Mouse (Mus musculus) MEL-GATA-1-ER (cell line): ENCODE data around the gene Rtn4rl1.

ENCODE experiments used
- DNase-seq: peaks from one replicate; pipeline ENCODE4 v3.0.0-alpha.2; 2012; ENCODE audit warnings: low read depth; ENCODE audit errors: extremely low read depth

Rtn4rl1 gene

DNA sequence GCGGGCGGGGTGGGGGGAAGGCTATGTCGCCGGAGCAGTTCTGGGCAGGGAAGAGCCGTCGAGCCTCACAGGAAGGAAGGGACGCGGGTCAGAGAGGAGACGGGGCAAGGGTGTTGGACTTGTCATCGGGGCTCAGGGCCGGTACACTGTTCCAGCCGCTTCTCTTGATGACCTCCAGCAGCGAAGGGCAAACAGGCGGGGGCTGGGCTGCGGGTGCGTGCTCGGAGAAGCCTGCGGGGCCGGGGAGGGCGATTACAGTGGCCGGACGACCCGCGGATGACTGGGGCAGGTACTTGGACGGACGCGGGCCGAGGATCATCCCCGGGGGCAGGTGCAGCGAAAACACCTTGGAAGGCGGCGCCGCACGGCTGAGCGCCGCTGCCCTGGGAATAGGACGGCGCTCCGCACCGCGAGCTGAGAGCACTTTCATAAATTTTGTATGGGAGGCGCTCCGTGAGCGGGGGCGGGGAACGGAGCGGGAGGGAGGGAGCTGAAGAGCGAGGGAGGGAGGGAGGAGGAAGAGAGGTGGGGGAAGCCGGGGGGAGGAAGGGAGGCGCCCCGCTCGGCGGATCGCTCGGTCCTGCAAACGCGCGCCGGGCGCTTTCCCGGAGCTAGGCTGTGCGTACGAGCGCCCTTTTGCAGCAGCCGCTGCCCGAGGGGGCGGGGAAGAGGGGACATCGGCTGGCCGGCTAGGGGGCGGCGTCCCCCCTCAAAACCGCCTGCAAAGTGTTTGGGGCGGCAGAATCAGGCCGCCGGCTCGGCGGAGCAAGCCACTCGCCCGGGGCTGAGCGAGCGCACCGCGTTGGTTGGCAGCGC, at the start of gene Rtn4rl1:
Gene Rtn4rl1 (plus strand): TSS at position 528 of the 816 bp plus-strand sequence.
- no peak for DNase-seq

GRCm38 (mm10) chr11:75145841-75146240, 47.7 kb upstream of the Rtn4rl1 start:
- no peak for DNase-seq

- no peak for DNase-seq
Measured at GRCm38 (mm10) chr11:75147106-75147845, 46.3 kb upstream of the Rtn4rl1 start.

DNA sequence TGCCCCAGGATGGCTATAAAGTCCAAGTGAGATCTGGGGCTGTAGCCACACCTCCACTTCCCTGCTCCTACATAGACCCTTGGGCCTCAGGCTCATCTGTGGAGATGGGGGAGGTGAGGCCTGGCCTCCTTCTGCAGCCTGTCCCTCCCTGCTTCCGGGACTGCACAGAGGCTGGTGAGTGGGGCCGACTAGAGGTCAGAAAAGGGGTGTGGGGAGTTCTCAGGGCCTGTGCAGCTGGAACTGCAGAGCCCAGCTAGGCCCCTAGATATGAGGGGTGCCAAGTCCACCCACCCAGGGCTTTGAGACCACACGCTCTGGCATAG, 45.8 kb upstream of the Rtn4rl1 start:
- no peak for DNase-seq

DNA sequence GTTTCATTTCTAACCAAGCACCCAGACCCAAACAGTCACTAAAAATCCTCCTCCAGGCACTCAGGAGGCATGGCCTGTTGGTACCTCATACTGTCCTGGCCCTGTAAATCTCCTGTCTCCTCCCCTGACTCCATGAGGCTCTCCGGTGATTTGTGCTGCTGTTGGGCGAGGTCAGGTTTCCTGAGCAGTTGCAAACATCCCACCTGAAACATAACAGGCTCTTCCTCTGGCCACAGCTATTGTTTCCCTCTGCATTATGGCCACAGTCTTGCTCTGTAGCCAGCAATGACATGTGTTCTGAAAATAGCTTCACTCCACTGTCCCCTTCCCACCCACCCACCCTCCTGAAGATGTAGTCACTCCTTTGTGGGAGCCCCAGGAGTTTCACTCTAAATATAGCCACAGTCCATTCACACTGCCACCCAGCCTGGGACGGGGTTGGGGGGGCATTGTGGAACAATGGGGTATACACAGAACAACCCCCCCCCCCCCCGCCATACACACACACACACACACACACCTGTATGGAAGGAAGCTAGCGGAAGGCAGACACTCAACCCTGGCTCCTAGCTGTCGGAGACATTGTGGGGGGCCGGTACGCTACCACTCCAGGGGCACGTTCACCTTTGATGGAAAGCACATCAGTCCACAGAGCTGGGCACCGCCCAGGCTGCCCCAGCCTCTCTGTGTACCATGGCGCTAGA, 45.1 kb upstream of the Rtn4rl1 start:
- no peak for DNase-seq

DNA sequence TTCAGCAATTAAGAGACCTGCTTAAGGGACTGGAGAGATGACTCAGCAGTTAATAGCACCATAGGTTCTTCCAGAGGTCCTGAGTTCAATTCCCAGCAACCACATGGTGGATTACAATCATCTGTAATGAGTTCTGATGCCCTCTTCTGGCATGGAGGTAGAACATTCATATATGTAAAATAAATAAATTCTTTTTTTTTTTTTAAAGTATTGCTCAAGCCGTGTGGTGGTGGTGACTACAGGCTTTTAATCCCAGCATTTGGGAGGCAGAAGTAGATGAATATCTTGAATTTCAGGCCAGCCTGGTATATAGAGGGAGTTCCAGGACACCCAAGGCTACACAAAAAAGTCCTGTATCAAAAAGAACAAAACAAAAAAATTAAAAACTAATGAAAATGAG, 43.2 kb upstream of the Rtn4rl1 start:
- no peak for DNase-seq

DNA sequence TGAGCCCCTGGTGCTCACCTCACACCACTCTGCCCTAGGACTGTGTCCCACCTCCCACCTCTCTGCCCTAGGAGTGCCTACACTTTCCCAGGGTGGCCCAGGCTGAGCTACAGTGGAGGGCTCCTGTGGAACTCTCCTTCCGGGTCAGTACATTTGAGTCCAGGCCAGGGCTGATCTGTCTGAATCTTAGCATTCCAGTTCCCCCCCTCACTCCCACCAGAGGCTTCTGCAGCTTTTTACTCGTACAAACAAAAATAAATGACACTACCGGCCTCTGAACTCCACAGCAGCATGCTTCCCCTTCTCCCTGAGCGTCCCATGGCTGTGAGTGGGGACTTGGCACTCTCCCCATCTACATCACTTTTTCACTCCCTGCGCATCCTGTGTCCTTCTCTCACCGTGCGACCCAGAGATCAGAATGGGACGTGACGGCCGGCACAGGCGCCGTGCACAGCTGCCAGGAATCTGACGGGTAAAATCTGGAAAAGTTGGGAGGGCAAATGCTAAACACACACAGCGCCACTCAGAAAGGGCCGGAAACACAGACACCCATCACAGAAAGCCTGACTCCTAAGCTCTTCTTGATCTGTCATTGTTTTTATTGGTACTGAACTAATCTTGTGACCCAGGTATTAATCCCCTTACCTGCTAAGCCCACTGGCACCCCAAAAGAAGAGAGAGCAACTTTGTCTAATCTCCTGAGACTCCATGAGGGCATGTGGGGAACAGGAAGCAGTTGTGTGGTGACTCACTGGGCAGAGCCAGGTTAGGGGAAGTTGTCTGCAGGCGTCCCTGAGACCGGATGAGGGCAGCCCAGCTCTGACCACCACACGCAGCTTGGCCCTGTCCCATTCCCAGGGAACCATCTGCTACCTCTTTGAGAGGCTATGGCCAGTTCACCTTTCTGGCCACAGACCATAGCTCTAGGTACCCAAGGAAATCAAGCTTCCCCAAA, 40.7 kb upstream of the Rtn4rl1 start:
- no peak for DNase-seq

GRCm38 (mm10) chr11:75154053-75154585, 39.5 kb upstream of the Rtn4rl1 start:
- no peak for DNase-seq

DNA sequence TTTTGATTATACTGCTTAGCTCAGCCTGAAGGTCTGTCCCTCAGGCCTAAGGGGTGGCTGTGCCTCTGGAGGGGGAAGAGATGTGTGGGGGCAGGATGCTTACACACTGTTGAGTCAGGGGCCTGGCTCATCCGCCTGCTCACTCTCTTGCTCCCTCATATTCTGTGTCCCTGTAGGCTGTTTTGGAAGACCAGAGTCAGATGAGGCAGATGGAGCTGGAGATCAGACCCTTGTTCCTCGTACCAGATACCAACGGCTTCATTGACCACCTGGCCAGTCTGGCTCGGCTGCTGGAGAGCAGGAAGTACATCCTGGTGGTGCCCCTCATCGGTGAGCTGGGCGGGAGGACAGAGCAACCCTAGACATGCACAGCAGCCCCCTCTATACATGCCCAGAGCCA, 37.6 kb upstream of the Rtn4rl1 start:
- DNase-seq: no peak

- DNase-seq: no peak
Measured at GRCm38 (mm10) chr11:75156416-75156815, 37.2 kb upstream of the Rtn4rl1 start.

DNA sequence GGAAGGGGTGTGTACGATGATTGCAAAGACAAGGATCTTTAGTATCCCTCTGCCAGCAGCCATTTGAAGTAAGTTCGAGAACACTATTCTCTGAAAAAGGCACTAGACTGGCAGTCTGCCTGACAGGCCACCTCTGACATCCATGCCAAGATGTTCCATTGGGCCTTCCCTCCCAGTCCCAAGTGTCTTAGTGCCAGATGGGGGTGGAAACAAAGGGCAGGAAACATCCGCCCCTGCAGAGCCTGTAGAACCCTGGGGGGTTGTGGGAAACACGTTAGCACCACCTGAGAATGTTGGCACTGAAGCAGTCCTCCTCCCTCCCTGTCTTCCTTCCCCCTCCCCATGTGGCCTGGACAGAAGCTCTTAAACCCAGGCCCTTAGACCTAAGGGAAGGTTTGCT, 36.5 kb upstream of the Rtn4rl1 start:
- DNase-seq: no peak

- DNase-seq: no peak
Measured at GRCm38 (mm10) chr11:75157901-75158300, 35.7 kb upstream of the Rtn4rl1 start.

GRCm38 (mm10) chr11:75158432-75158831, 35.2 kb upstream of the Rtn4rl1 start:
- no peak for DNase-seq

- DNase-seq: no peak
Measured at GRCm38 (mm10) chr11:75159564-75159963, 34.0 kb upstream of the Rtn4rl1 start.

DNA sequence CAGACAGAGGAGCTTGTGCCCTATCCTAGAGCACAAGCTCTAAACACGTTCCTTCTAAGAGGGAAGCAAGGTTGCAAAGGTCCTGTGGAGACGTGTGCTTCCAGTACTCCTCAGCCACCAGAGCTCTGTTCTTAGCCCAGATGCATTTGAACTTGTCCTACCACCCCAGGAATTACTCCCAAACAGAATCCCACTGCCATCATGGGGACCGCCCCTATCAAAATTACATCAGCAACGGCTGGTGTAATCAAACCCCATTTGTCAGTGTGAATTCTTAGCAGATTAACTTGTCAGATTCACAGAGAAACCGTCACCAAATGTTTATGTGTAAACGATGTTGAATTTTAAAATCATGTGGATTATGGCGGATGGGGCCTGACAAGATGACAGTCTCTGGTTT, 32.6 kb upstream of the Rtn4rl1 start:
- DNase-seq: no peak

- DNase-seq: no peak
Measured at GRCm38 (mm10) chr11:75161417-75162008, 32.1 kb upstream of the Rtn4rl1 start.

DNA sequence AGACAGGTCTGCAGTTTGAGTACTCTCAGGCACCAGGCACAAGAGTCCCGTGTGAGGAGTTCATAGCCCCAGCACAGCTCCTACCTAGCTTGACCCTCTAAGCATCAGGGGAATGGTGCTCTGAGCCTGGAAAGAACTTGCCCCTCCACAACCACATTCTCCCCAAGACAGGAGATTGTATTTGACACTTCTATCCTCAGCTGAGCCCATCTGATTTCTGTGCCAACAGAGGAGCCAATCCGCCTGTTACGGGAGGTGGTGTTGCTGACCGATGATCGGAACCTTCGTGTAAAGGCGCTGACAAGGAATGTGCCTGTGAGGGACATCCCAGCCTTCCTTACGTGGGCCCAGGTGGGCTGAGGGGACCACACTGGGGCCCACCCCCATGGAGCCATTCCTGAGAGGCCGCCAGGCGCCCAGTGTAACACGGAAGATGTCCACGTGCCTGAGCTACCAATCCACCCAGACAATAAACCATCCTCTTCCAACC, 30.9 kb upstream of the Rtn4rl1 start:
- DNase-seq: no peak

- no peak for DNase-seq
Measured at GRCm38 (mm10) chr11:75163379-75163778, 30.2 kb upstream of the Rtn4rl1 start.

- DNase-seq: no peak
Measured at GRCm38 (mm10) chr11:75164051-75164450, 29.5 kb upstream of the Rtn4rl1 start.

- peak; percentile 56 for DNase-seq
Measured at GRCm38 (mm10) chr11:75164750-75165149, 28.8 kb upstream of the Rtn4rl1 start.
